Mouse (Mus musculus) heart, adult 2 months (tissue): ENCODE measurements around the gene Tomm6. TPM values are rescaled to one million over a fixed set of nuclear protein-coding genes. Genes with fewer than 3 reads are reported as not detected.

Experiments used
- DNase-seq, 2 experiments: peaks; one replicate each; pipeline ENCODE4 v3.0.0; 2021
- H3K27ac ChIP-seq: fragments of 200-600 bp; 2 replicates; pipeline ENCODE4 v1.8.1; 2022
- H3K27me3 ChIP-seq: fragments of 200-500 bp; 2 replicates; pipeline ENCODE4 v1.6.1; 2012; ENCODE audit warnings: mild to moderate bottlenecking, low read length, inconsistent platforms, mixed read lengths; ENCODE audit not compliant: control insufficient read depth, insufficient read depth
- H3K36me3 ChIP-seq: fragments of 200-500 bp; 2 replicates; pipeline ENCODE4 v1.6.1; 2012; ENCODE audit warnings: low read length, inconsistent platforms; ENCODE audit not compliant: control insufficient read depth, insufficient read depth
- H3K4me1 ChIP-seq: fragments of 200-500 bp; 2 replicates; pipeline ENCODE4 v1.6.1; 2011; ENCODE audit warnings: low read length; ENCODE audit not compliant: control insufficient read depth, insufficient read depth
- H3K4me3 ChIP-seq: fragments of 200-600 bp; 2 replicates; pipeline ENCODE4 v1.8.1; 2022
- H3K79me2 ChIP-seq: fragments of 200-500 bp; replicated peaks from 2 replicates; pipeline ENCODE4 v1.6.1; 2012; ENCODE audit warnings: mild to moderate bottlenecking, inconsistent platforms, low read length, moderate library complexity, mixed read lengths; ENCODE audit not compliant: control insufficient read depth, insufficient read depth
- H3K9ac ChIP-seq: fragments of 200-500 bp; 2 replicates; pipeline ENCODE4 v1.6.1; 2012; ENCODE audit warnings: low read depth, mild to moderate bottlenecking, control low read depth, inconsistent platforms, low read length, mixed read lengths
- CTCF ChIP-seq: fragments of 200-600 bp; IDR thresholded peaks from 2 replicates; pipeline ENCODE4 v1.8.1; 2022; ENCODE audit warnings: antibody characterized with exemption, mild to moderate bottlenecking, moderate library complexity
- EP300 ChIP-seq: fragments of 200-500 bp; IDR thresholded peaks from 2 replicates; pipeline ENCODE4 v1.6.1; 2011; ENCODE audit warnings: low read depth, low read length, control low read depth; ENCODE audit not compliant: insufficient read depth
- POLR2A ChIP-seq: fragments of 200-500 bp; IDR thresholded peaks from 2 replicates; pipeline ENCODE4 v1.6.1; 2011; ENCODE audit warnings: mild to moderate bottlenecking, low read depth, low read length, control low read depth; ENCODE audit not compliant: insufficient read depth
- WGBS: fragments of 180-500 bp; shearing (Covaris S2); methylation state at CpG from one replicate; pipeline ENCODE4 v1.1.7; 2018; 5-methylcytosine and 5-hydroxymethylcytosine counted together
- intact Hi-C: fragments of 180-260 bp; cut with DNase I; formaldehyde crosslinking; loops from one replicate; pipeline ENCODE4 v1.15.1; 2025
- polyA plus RNA-seq: library from polyadenylated mRNA; depleted of rRNA; stranded (reverse); fragments of >200 nt; gene quantifications from 2 replicates; pipeline ENCODE4 v1.2.3, GENCODE M21; 2012
- total RNA-seq, 2 experiments: library from RNA; stranded (reverse); gene quantifications; 2 replicates each; pipeline ENCODE4 v1.2.3; 2021

Tomm6 gene
- total and polyA plus RNA-seq, 3 experiments: 68.1 to 125 (median 113) TPM

GRCm38 (mm10) chr17:47672311-47673111 is 15.7 kb downstream of the Tomm6 start:
- Histone ChIP-seq H3K79me2 (no peaks in the 10 kb centered on the region), H3K9ac (peak overlapping the region; percentile 70), H3K27me3 (no peaks in the 10 kb centered on the region), H3K36me3 (no peaks in the 10 kb centered on the region), H3K4me3 (peak overlapping the region; percentile 38), H3K27ac (no peak overlapping the region; the same call in 1 of the 2 replicates), H3K4me1 (no peaks in the 10 kb centered on the region; the same call in 1 of the 2 replicates)
- DNase-seq: peak; percentile 75 to 82
- TF ChIP-seq CTCF: peak; percentile 51
- TF ChIP-seq EP300: no peak
- WGBS: 11% methylated on average over 68 of the region's 68 CpGs
- intact Hi-C loops: loop anchor here (10.0 kb wide), 1 partner anchor 158 kb away; no protein-coding TSS in a partner anchor

- DNase-seq: no peak
- WGBS: 48% methylated on average over 14 of the region's 14 CpGs
- H3K36me3 ChIP-seq: no peaks in the 10 kb centered on the region
- peak overlapping the region; percentile 58 for H3K9ac ChIP-seq
- no peaks in the 10 kb centered on the region for H3K79me2 ChIP-seq
- H3K4me1 ChIP-seq: no peaks in the 10 kb centered on the region; the same call in 1 of the 2 replicates
- H3K27ac ChIP-seq: no peak overlapping the region; the same call in 1 of the 2 replicates
- H3K27me3 ChIP-seq: no peaks in the 10 kb centered on the region
- peak overlapping the region; percentile 38 for H3K4me3 ChIP-seq
- intact Hi-C loops: loop anchor here (10.0 kb wide), 1 partner anchor 157 kb away; no protein-coding TSS in a partner anchor
- no peak for TF ChIP-seq EP300
- no peak for TF ChIP-seq POLR2A
- no peak for TF ChIP-seq CTCF
Measured at GRCm38 (mm10) chr17:47671988-47672310, 16.2 kb downstream of the Tomm6 start.

- Histone ChIP-seq H3K79me2 (no peaks in the 10 kb centered on the region), H3K36me3 (no peaks in the 10 kb centered on the region), H3K4me1 (no peaks in the 10 kb centered on the region; the same call in 1 of the 2 replicates), H3K9ac (no peak overlapping the region), H3K4me3 (no peak overlapping the region), H3K27me3 (no peaks in the 10 kb centered on the region), H3K27ac (no peak overlapping the region)
- TF ChIP-seq CTCF: no peak
- TF ChIP-seq EP300: no peak
- no peak for TF ChIP-seq POLR2A
- no peak for DNase-seq
- WGBS: 82% methylated on average over 4 of the region's 4 CpGs
- intact Hi-C loops: no loop called here
Measured at GRCm38 (mm10) chr17:47669166-47669565, 19.0 kb downstream of the Tomm6 start.

GRCm38 (mm10) chr17:47664474-47664873 is 23.7 kb downstream of the Tomm6 start:
- no peak overlapping the region for H3K27ac ChIP-seq
- no peak for DNase-seq
- H3K4me1 ChIP-seq: no peaks in the 10 kb centered on the region
- no peaks in the 10 kb centered on the region for H3K27me3 ChIP-seq
- WGBS: 71% methylated on average over 7 of the region's 7 CpGs
- intact Hi-C loops: no loop called here
- H3K9ac ChIP-seq: no peak overlapping the region
- H3K79me2 ChIP-seq: no peaks in the 10 kb centered on the region
- TF ChIP-seq CTCF (no peak), EP300 (no peak), POLR2A (no peak)
- no peaks in the 10 kb centered on the region for H3K36me3 ChIP-seq
- H3K4me3 ChIP-seq: no peak overlapping the region

GRCm38 (mm10) chr17:47663009-47663713 is 25.0 kb downstream of the Tomm6 start:
- H3K4me3 ChIP-seq: no peak overlapping the region
- no peak overlapping the region for H3K27ac ChIP-seq
- no peaks in the 10 kb centered on the region for H3K27me3 ChIP-seq
- DNase-seq: no peak
- intact Hi-C loops: no loop called here
- H3K9ac ChIP-seq: no peak overlapping the region
- H3K4me1 ChIP-seq: no peaks in the 10 kb centered on the region
- TF ChIP-seq POLR2A (no peak), CTCF (no peak), EP300 (no peak)
- 79% methylated on average over 9 of the region's 9 CpGs for WGBS
- H3K79me2 ChIP-seq: no peaks in the 10 kb centered on the region
- H3K36me3 ChIP-seq: no peaks in the 10 kb centered on the region
